24 mouse cellular contexts compared by ENCODE assay signal in genomic region chr5:110968566-110968965, GRCm38 (mm10).
"Had no signal": no experiment of that assay in that cellular context is flagged by ENCODE, and none has a peak within 500 bp of the region (broad histone marks: within the 10 kb centered on the region; RNA-seq: fewer than 3 reads in every experiment).

No protein-coding gene starts in this region.

- DNase-seq: gastrocnemius, postnatal 14 days; gastrocnemius, postnatal 36 days; heart, adult 18-20 months; heart, postnatal 10 days; heart, postnatal 36 days; kidney, adult 11 months; kidney, adult 2 months; kidney, adult 9 months; kidney, postnatal 14 days; kidney, postnatal 36 days; layer of hippocampus, adult 9-11 months; layer of hippocampus, postnatal 36 days; left cerebral cortex, postnatal 4 days had no signal

- H3K4me1 ChIP-seq: hindbrain, embryonic 15.5 days had no signal

- H3K27ac ChIP-seq: hindbrain, embryonic 13.5 days; hindbrain, embryonic 15.5 days; hindbrain, postnatal 0 days; kidney, embryonic 15.5 days; kidney, postnatal 0 days; limb, embryonic 13.5 days; limb, embryonic 15.5 days; liver, embryonic 12.5 days; liver, embryonic 14.5 days had no signal

- H3K9ac ChIP-seq: heart, embryonic 12.5 days; hindbrain, embryonic 13.5 days; hindbrain, embryonic 15.5 days; kidney, embryonic 15.5 days; limb, embryonic 13.5 days; limb, embryonic 15.5 days; liver, embryonic 12.5 days; liver, embryonic 14.5 days had no signal

- H3K4me2 ChIP-seq: heart, embryonic 12.5 days; hindbrain, embryonic 13.5 days; hindbrain, embryonic 15.5 days; kidney, embryonic 15.5 days; limb, embryonic 13.5 days; limb, embryonic 15.5 days; liver, embryonic 12.5 days had no signal

- H3K9me3 ChIP-seq: heart, embryonic 12.5 days; hindbrain, embryonic 13.5 days; hindbrain, embryonic 15.5 days; kidney, embryonic 15.5 days; limb, embryonic 13.5 days; limb, embryonic 15.5 days; liver, embryonic 12.5 days had no signal

- H3K36me3 ChIP-seq: heart, embryonic 12.5 days; hindbrain, embryonic 13.5 days; hindbrain, embryonic 15.5 days; kidney, embryonic 15.5 days; limb, embryonic 13.5 days; limb, embryonic 15.5 days; liver, embryonic 12.5 days had no signal

- H3K27me3 ChIP-seq: heart, embryonic 12.5 days; hindbrain, embryonic 13.5 days; hindbrain, embryonic 15.5 days; kidney, embryonic 15.5 days; limb, embryonic 13.5 days; limb, embryonic 15.5 days; liver, embryonic 12.5 days had no signal

- H3K4me3 ChIP-seq: heart, embryonic 12.5 days; hindbrain, embryonic 13.5 days; hindbrain, embryonic 15.5 days; kidney, embryonic 15.5 days; limb, embryonic 13.5 days; limb, embryonic 15.5 days; liver, embryonic 12.5 days had no signal

- ATAC-seq: hindbrain, postnatal 0 days; intestine, embryonic 16.5 days; liver, embryonic 12.5 days had no signal
